Mouse (Mus musculus) intestine, embryonic 14.5 days (tissue): ENCODE data around the gene Trim15. TPM values are rescaled to one million over a fixed set of nuclear protein-coding genes. Genes with fewer than 3 reads are reported as not detected.
"Not testable (repeated sequence)": the region's sequence is repeated elsewhere in the genome, so short reads cannot be mapped to it uniquely, and the experiment has no call there.

Experiments used
- ATAC-seq: fragments of 200-750 bp; cut with Nextera tagmentation; replicated peaks from 2 replicates; pipeline ENCODE4 v1.8.0; 2017; ENCODE audit warnings: low read depth, moderate number of reproducible peaks, moderate TSS enrichment, moderate library complexity; ENCODE audit not compliant: low FRiP score, low TSS enrichment
- DNase-seq: peaks from one replicate; pipeline ENCODE4 v3.0.0-alpha.2; 2018; ENCODE audit warnings: low spot score
- H3K27ac ChIP-seq: fragments of 300-500 bp; sonication (generic); 2 replicates; pipeline ENCODE4 v1.5.1; 2014; ENCODE audit warnings: low read depth, mild to moderate bottlenecking, control low read depth
- H3K27me3 ChIP-seq: fragments of 300-500 bp; sonication (generic); replicated peaks from 2 replicates; pipeline ENCODE4 v1.6.1; 2014; ENCODE audit warnings: low read length, control low read depth; ENCODE audit not compliant: control insufficient read depth, insufficient read depth
- H3K36me3 ChIP-seq: fragments of 300-500 bp; sonication (generic); 2 replicates; pipeline ENCODE4 v1.6.1; 2014; ENCODE audit warnings: low read length, control low read depth; ENCODE audit not compliant: control insufficient read depth, insufficient read depth
- H3K4me1 ChIP-seq: fragments of 300-500 bp; sonication (generic); replicated peaks from 2 replicates; pipeline ENCODE4 v1.6.1; 2014; ENCODE audit warnings: low read length, control low read depth, mixed read lengths; ENCODE audit not compliant: control insufficient read depth, insufficient read depth
- H3K4me2 ChIP-seq: fragments of 300-500 bp; sonication (generic); 2 replicates; pipeline ENCODE4 v1.6.1; 2014; ENCODE audit warnings: low read length
- H3K4me3 ChIP-seq: fragments of 300-500 bp; sonication (generic); 2 replicates; pipeline ENCODE4 v1.5.1; 2014; ENCODE audit warnings: low read depth, low read length, control low read depth, mixed read lengths
- H3K9ac ChIP-seq: fragments of 300-500 bp; sonication (generic); 2 replicates; pipeline ENCODE4 v1.6.1; 2014; ENCODE audit warnings: mild to moderate bottlenecking, low read length
- H3K9me3 ChIP-seq: fragments of 300-500 bp; sonication (generic); 2 replicates; pipeline ENCODE4 v1.6.1; 2016; ENCODE audit warnings: low read length, control low read depth; ENCODE audit not compliant: control insufficient read depth
- WGBS: fragments of 180-500 bp; shearing (Covaris S2); extraction: QIAGEN DNeasy Blood & Tissue Kit; methylation state at CpG from one replicate; pipeline ENCODE4 v1.1.7; 2014; 5-methylcytosine and 5-hydroxymethylcytosine counted together
- polyA plus RNA-seq: library from polyadenylated mRNA; unstranded; fragments of >200 nt; fragmentation: Nextera tagmentation; extraction: Ambion mirVana; gene quantifications from 2 replicates; pipeline ENCODE4 v1.2.1, GENCODE M21; 2014

The Trim15 gene
- polyA plus RNA-seq, 1 experiment from 2014 or later, result 1.3 TPM

DNA sequence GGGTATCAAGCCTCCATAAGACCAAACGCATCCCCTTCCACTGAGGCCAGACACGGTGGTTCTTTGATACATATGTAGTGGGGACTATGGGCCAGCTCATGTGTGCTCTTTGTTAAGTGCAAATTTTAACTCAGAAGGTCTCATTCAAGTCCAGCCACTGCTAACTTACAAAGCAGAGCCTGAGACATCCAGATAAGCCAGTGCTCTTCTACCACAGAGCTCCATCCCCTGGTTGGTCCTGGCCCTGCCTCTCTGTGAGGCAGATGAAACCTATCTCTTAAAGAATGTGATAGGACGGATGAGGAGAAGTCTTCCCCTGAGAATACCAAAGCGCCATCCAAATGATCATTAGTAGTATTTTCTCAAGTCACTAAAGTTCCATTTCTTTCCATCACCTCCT, 32.4 kb upstream of the Trim15 start:
- Histone ChIP-seq H3K27me3 (no peaks in the 10 kb centered on the region), H3K9ac (no peak overlapping the region), H3K4me2 (peak overlapping the region; percentile 32), H3K4me1 (no peaks in the 10 kb centered on the region), H3K36me3 (no peaks in the 10 kb centered on the region), H3K4me3 (no peak overlapping the region), H3K9me3 (no peaks in the 10 kb centered on the region), H3K27ac (no peak overlapping the region; the same call in 1 of the 2 replicates)
- DNase-seq (no peak), ATAC-seq (no peak)
- 83% methylated on average over 4 of the region's 4 CpGs for WGBS

DNA sequence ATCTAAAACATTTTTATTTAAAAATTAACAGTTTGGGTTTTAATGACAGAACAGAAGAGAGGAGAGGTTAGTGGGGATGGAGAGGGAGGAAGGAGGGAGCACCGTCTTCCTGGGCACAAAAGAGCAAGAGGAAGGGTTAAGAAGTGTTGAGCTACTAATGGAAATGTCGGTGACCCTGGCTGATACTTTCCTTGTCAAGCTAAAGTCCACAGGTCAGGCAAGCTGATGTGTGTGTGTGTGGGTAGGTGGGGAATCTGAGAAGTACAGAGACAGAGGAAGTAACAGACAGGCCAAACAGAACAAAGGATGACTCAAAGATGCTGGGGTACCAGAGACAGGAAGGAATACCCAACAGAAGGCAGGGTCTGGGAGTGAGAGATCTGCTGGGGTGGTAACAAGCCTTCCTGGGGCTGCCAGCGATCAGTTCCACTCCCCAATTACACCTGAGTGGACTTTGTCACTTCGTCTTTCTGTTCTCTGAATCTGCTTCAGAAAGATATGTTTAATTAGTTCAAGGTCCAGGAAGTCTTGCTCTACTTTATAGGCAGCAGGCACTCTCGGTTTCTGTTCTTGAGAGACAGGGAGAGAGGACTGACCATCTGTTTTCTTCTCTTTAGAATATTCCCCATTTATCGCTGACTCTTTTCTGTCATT, 30.7 kb upstream of the Trim15 start, which contains the start of gene Trim31:
Trim31 (plus strand) TSS at position 567 of the 654 bp plus-strand sequence.
- Histone ChIP-seq H3K4me1 (no peaks in the 10 kb centered on the region), H3K27me3 (no peaks in the 10 kb centered on the region), H3K9me3 (no peaks in the 10 kb centered on the region), H3K4me2 (peak within 1 kb of the TSS; percentile 32), H3K4me3 (no peak within 1 kb of the TSS), H3K36me3 (no peaks in the 10 kb centered on the region), H3K9ac (no peak within 1 kb of the TSS), H3K27ac (peak within 1 kb of the TSS; percentile 73)
- peak; percentile 57 for ATAC-seq
- WGBS, result 56% methylated on average over 6 of the region's 6 CpGs
- no peak for DNase-seq

DNA sequence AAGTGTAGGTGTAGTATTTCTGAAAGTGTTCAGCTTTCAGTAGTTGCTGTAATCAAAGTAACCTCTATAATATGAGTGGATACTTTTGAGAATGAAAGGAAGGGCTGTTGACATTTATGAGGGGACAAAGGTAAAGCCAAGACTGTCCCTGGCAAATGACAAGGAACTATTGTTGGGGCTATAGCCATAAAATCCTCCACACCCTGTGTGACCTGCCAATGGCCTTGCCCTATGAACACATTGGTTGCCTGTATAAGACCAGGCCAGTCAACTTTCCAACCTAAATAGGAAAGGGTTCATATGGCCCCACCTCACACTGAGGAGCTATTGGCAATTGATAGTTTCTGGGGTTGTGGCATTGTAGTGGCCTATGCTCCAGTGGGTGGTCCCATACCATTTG, 30.1 kb upstream of the Trim15 start:
- peak overlapping the region; percentile 73 for H3K27ac ChIP-seq
- peak; percentile 80 for ATAC-seq

DNA sequence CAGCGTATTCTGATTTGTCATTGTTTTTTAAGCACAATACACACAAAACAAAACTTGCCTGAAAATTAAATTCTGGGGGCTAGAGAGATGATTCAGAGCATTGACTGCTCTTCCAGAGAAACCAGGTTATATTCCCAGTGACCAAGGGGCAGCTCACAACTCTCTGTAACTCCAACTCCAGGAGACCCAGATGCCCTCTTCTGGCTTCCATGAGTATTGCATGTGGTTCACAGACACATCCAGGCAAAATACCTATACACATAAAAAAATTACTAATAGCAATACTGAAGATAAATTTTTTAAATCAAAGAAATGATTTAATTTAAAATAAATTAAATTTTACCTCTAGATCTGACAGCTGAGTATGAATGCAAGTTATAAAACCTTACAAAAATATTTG, 29.6 kb upstream of the Trim15 start:
- no peaks in the 10 kb centered on the region for H3K36me3 ChIP-seq
- no peak overlapping the region for H3K4me3 ChIP-seq
- no peaks in the 10 kb centered on the region for H3K4me1 ChIP-seq
- peak overlapping the region; percentile 34 for H3K27ac ChIP-seq
- no peaks in the 10 kb centered on the region for H3K9me3 ChIP-seq
- H3K27me3 ChIP-seq, result no peaks in the 10 kb centered on the region
- ATAC-seq (no peak), DNase-seq (no peak)
- no peak overlapping the region for H3K4me2 ChIP-seq
- 91% methylated on average over 1 of the region's 1 CpGs for WGBS
- no peak overlapping the region for H3K9ac ChIP-seq

More for the DNA sequence above, 30.1 kb upstream of the Trim15 start:
- Histone ChIP-seq H3K4me3 (no peak overlapping the region), H3K4me2 (no peak overlapping the region), H3K4me1 (no peaks in the 10 kb centered on the region), H3K27me3 (no peaks in the 10 kb centered on the region), H3K9ac (no peak overlapping the region), H3K9me3 (no peaks in the 10 kb centered on the region), H3K36me3 (no peaks in the 10 kb centered on the region)
- DNase-seq, result no peak

DNA sequence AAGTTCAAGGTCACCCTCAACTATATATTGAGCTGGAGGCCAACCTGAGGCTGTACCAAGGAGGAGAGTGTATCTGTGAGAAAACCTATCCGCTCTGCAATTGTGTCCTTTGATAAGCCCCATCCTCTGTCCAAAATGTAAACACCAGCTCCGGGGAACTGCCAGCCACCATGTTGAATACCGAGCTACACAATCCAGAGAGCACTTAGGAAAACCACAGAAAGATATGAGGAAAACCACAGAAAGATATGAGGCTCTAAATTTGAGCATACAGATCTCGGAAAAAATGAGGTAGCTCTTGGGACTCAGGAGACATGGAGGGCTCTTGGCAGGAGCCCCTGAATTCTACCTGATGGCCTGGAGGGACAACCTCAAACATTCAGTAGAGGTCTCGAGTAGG, 26.4 kb upstream of the Trim15 start:
- Histone ChIP-seq H3K9me3 (no peaks in the 10 kb centered on the region), H3K27ac (no peak overlapping the region), H3K36me3 (no peaks in the 10 kb centered on the region), H3K4me1 (no peaks in the 10 kb centered on the region), H3K4me3 (no peak overlapping the region), H3K9ac (no peak overlapping the region), H3K27me3 (no peaks in the 10 kb centered on the region), H3K4me2 (no peak overlapping the region)
- 53% methylated on average over 5 of the region's 5 CpGs for WGBS
- no peak for DNase-seq
- no peak for ATAC-seq

DNA sequence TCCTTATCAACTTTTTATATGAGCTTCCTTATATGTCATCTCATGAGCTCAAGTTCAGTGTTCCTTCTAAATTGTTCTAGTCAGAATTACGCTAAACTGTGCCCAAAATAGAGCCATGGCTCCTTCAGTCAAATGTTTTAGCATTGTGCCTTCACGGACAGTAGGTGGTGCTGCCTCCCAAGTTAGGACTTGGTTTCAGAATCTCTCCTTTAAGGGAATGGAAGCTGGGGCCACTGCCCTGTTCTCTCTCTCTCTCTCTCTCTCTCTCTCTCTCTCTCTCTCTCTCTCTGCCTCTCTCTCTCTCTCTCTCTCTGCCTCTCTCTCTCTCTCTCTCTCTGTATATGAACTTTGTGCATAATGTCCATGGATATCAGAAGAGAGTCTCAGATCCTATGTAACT, 25.4 kb upstream of the Trim15 start:
- no peaks in the 10 kb centered on the region for H3K36me3 ChIP-seq
- H3K27ac ChIP-seq, result no peak overlapping the region
- no peaks in the 10 kb centered on the region for H3K9me3 ChIP-seq
- DNase-seq, result no peak
- ATAC-seq, result no peak
- no peaks in the 10 kb centered on the region for H3K4me1 ChIP-seq
- H3K27me3 ChIP-seq, result no peaks in the 10 kb centered on the region
- no peak overlapping the region for H3K4me3 ChIP-seq
- no peak overlapping the region for H3K4me2 ChIP-seq
- WGBS, result 13% methylated on average over 2 of the region's 2 CpGs
- no peak overlapping the region for H3K9ac ChIP-seq

DNA sequence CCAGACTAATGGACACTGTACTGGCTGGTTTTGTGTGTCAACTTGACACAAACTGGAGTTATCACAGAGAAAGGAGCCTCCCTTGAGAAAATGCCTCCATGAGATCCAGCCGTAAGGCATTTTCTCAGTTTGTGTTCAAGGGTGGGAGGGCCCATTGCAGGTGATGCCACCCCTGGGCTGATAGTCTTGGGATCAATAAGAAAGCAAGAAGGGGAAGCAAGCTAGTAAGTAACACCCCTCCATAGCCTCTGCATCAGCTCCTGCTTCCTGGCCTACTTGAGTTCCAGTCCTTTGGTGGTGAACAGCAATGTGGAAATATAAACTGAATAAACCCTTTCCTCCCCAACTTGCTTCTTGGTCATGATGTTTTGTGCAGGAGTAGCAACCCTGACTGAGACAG, 24.5 kb upstream of the Trim15 start:
- WGBS, result 87% methylated on average over 1 of the region's 1 CpGs
- H3K27ac ChIP-seq, H3K4me2 ChIP-seq: not testable (repeated sequence)

DNA sequence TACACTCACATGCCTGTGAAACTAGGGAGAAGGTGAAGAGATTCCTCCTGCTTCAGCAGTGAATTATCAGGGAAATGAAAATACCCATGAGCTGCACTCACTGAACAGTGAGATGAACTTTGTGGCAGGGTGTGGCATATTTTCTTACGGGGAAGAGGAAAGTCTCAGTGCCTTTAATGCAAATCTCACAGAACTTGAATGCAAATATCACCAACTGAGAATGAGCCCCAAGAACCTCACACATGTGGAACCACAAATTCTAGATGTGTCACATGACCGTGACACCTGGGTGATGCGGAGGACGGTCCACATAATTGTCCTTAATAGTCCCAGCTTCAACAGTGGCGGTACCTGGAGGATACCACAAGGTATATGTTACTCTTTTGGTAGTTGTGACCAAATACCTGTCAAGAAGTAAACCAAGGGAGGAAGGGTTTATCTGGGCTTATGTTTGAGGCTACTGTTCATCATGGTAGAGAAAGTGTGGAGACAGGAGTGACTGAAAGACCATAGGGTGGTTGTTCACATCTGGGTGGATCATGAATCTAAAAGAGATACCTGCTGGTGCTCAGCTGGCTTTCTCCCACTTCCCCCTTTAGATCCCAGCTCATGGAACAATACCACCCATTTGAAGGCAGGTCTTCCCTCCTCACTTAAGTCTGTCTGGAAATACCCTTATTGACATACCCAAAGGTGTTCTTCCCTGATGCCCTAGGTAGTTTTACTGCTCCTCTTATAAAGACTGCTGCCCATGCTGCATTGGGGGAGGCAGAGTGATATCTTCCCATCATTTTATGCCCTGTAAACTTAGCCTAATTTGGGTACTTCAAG, 23.3 kb upstream of the Trim15 start, which contains the start of gene Trim40:
Trim40 (minus strand) TSS at position 51 of the 831 bp plus-strand sequence.
- Histone ChIP-seq H3K4me2 (no peak within 1 kb of the TSS), H3K4me3 (no peak within 1 kb of the TSS), H3K9me3 (no peaks in the 10 kb centered on the region), H3K27ac (no peak within 1 kb of the TSS), H3K27me3 (no peaks in the 10 kb centered on the region), H3K9ac (no peak within 1 kb of the TSS), H3K36me3 (no peaks in the 10 kb centered on the region), H3K4me1 (no peaks in the 10 kb centered on the region)
- ATAC-seq (no peak), DNase-seq (no peak)
- WGBS, result 78% methylated on average over 5 of the region's 5 CpGs

More for the DNA sequence above, 24.5 kb upstream of the Trim15 start:
- not testable (repeated sequence) for H3K36me3 ChIP-seq, H3K4me1 ChIP-seq, DNase-seq, H3K9ac ChIP-seq, H3K9me3 ChIP-seq, ATAC-seq, H3K4me3 ChIP-seq, H3K27me3 ChIP-seq
